Mouse (Mus musculus): ENCODE data around the gene Klhl30. TPM values are rescaled to one million over a fixed set of nuclear protein-coding genes. Genes with fewer than 3 reads are reported as not detected.

Klhl30 gene
- total RNA-seq (2023), result not detected

GRCm38 (mm10) chr1:91350841-91351240 lies at the start of gene Klhl30:
Gene Klhl30 (plus strand): TSS chr1:91351016.

GRCm38 (mm10) chr1:91321760-91322438 lies 28.9 kb upstream of the Klhl30 start, which contains the start of gene Espnl:
Gene Espnl (plus strand): TSS chr1:91322075.

GRCm38 (mm10) chr1:91366215-91367108 lies 15.6 kb downstream of the Klhl30 start, which contains the start of gene Erfe:
Gene Erfe (plus strand): TSS chr1:91366430.

GRCm38 (mm10) chr1:91398260-91399062 lies 47.6 kb downstream of the Klhl30 start, which contains the start of gene Ilkap:
Gene Ilkap (minus strand): TSS chr1:91398815.

Other genes starting within 250 kb of the Klhl30 start
- 1.2 TPM for gene Rbm44, start 205.9 kb upstream of the Klhl30 start, total RNA-seq (2023)
- gene Ramp1, start 171.2 kb upstream of the Klhl30 start, total RNA-seq (2023), result 23.0 TPM
- 57.6 TPM for gene Ube2f, start 100.7 kb upstream of the Klhl30 start, total RNA-seq (2023)
- gene Scly, start 52.7 kb upstream of the Klhl30 start, total RNA-seq (2023), result 22.5 TPM
- gene Espnl, start 28.9 kb upstream of the Klhl30 start, total RNA-seq (2023), result 0.21 TPM
- not detected for gene Erfe, start 15.4 kb downstream of the Klhl30 start, total RNA-seq (2023)
- gene Ilkap, start 47.8 kb downstream of the Klhl30 start, total RNA-seq (2023), result 119 TPM
- 32.2 TPM for gene Hes6, start 63.0 kb downstream of the Klhl30 start, total RNA-seq (2023)
- gene Per2, start 108.3 kb downstream of the Klhl30 start, total RNA-seq (2023), result 11.1 TPM
- 6.0 TPM for gene Traf3ip1, start 143.6 kb downstream of the Klhl30 start, total RNA-seq (2023)
- 11.1 TPM for gene Asb1, start 189.5 kb downstream of the Klhl30 start, total RNA-seq (2023)

Data from CD4-positive naive resting alpha-beta T cell, adult 57 days (primary cell).